10 mouse cellular contexts compared by ENCODE assay signal in the genomic region with DNA sequence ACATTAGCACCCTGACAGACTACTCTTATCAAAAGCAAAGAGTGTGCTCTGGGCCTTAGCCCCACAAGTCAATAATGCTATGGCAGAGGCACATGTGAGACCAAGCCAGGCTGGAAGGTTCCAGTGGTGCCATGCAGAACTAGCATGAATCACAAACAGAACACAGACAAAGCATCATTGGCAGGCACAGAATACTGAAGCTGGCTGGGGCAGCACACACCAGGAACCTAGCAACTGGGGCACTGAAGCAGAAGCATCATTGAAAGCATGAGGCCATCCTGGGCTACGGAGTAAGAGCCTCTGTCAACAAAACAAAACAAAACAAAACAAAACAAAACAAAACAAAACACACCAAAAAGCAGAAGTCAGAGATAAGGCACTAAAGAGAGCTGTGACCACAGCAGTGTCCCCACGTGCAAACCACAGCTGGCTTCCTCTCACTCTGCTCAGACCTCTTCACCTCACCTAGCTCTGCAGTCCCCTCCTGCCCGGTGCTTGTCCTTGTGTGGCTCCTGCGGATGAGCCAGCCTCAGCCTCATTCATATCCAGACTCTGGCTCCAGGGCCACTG. TPM values are rescaled to one million over a fixed set of nuclear protein-coding genes. Genes with fewer than 3 reads are reported as not detected.
DNase-seq lines count a peak whose midpoint lies in the region.
"Had no signal": no experiment of that assay in that cellular context is flagged by ENCODE, and none has a peak within 500 bp of the region (broad histone marks: within the 10 kb centered on the region; RNA-seq: fewer than 3 reads in every experiment).

No protein-coding gene starts in this region.

- no peaks in the 10 kb centered on the region for H3K36me3 ChIP-seq in macrophage (ENCODE audit: inconsistent target)
- H3K36me3 ChIP-seq: stomach, embryonic 15.5 days had no signal

- peak; percentile 92 for DNase-seq in heart, adult 11 months
- no peak for DNase-seq in heart, adult 18-20 months
- peak; percentile 52 to 64 for DNase-seq in spleen, postnatal 36 days (ENCODE audit: low spot score in 2 of 2)
- no peak for DNase-seq in spleen, postnatal 4 days (ENCODE audit: low spot score in 2 of 2)
- DNase-seq in embryo, embryonic 9.5 days (ENCODE audit: extremely low spot score), result no peak
- no peak for DNase-seq in right cerebral cortex, postnatal 4 days
- DNase-seq in ovary, postnatal 36 days (ENCODE audit: low spot score), result no peak
- DNase-seq: kidney, adult 9 months had no signal

- H3K79me2 ChIP-seq in macrophage (ENCODE audit: inconsistent target), result no peaks in the 10 kb centered on the region

- no peak overlapping the region for H3K4me3 ChIP-seq in macrophage (ENCODE audit: inconsistent target)
- H3K4me3 ChIP-seq: stomach, embryonic 15.5 days had no signal

- WGBS in macrophage (ENCODE audit: missing documents), result 28% methylated on average over 4 of the region's 4 CpGs

- peak overlapping the region; percentile 97 for H3K27ac ChIP-seq in macrophage

RNA-seq across cellular contexts. Expression of a gene that starts 28.7 kb away (rescaled TPM):
- 10 to 100 TPM; 50.4 to 56.6 TPM for total RNA-seq in heart, adult 18-20 months (2021)
- total RNA-seq in macrophage (2018; cell fraction: chromatin; rRNA removed), result 100 to 1,000 TPM in 3 of 26 experiments, 10 to 100 TPM in 23; 27.2 to 136 (median 52.5) TPM
- total RNA-seq in macrophage (2018; cell fraction: cytosol; rRNA removed), result 10 to 100 TPM; 35.4 to 59.1 (median 45.8) TPM
- 100 to 1,000 TPM in 3 of 26 experiments, 10 to 100 TPM in 23; 29.0 to 133 (median 49.8) TPM for total RNA-seq in macrophage (2018; cell fraction: nucleus; rRNA removed)
- 37.4 to 133 TPM (median 109 TPM) in 3 replicates for polyA plus RNA-seq in macrophage (2018)

RNA-seq across cellular contexts. Expression of a gene that starts 29.4 kb away (rescaled TPM):
- total RNA-seq in heart, adult 18-20 months (2021), result 10 to 100 TPM; 50.3 to 57.1 TPM
- 1,000 to 10,000 TPM in 8 of 26 experiments, 100 to 1,000 TPM in 14, 10 to 100 TPM in 4; 36.2 to 1,811 (median 533) TPM for total RNA-seq in macrophage (2018; cell fraction: chromatin; rRNA removed)
- total RNA-seq in macrophage (2018; cell fraction: cytosol; rRNA removed), result 1,000 to 10,000 TPM in 5 of 26 experiments, 100 to 1,000 TPM in 14, 10 to 100 TPM in 7; 20.0 to 1,690 (median 314) TPM
- total RNA-seq in macrophage (2018; cell fraction: nucleus; rRNA removed), result 1,000 to 10,000 TPM in 9 of 26 experiments, 100 to 1,000 TPM in 14, 10 to 100 TPM in 3; 28.6 to 2,287 (median 592) TPM
- polyA plus RNA-seq in macrophage (2018), result 10.8 to 29.7 TPM (median 28.3 TPM) in 3 replicates

Comparison
In these comparisons a context has a peak if more than half of its experiments do, and no peak if none do; other contexts are left out.
1. DNase-seq: peak in heart, adult 11 months (single experiment) and spleen, postnatal 36 days (2 of 2); none in heart, adult 18-20 months (0 of 2), spleen, postnatal 4 days (0 of 2), embryo, embryonic 9.5 days (single experiment), right cerebral cortex, postnatal 4 days (single experiment) and ovary, postnatal 36 days (single experiment).